Mouse (Mus musculus): ENCODE measurements around the gene Mettl7a3.
"Not testable (repeated sequence)": the region's sequence is repeated elsewhere in the genome, so short reads cannot be mapped to it uniquely, and the experiment has no call there.

Mettl7a3 gene

DNA sequence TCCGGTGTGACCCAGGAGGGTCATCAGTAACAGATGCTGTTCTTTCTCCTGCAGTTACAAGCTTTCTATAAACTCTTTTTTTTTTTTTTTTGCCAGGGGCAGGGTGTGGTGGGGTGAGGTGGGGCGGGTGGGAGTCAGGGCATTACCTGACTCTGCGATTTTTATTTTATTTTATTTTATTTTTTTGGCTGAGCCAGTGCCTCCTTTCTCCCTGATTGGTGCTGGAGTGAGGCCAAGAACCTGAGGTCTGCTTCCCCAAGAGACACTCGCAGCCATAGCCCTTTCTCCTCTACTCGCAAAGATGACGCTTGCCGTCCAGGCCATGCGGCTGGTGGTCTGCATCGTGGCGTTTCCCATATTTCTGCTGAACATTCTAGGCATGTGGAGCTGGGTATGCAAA lies at the start of gene Mettl7a3:
Gene Mettl7a3 (plus strand): TSS at position 301 of the 400 bp plus-strand sequence.
- DNase-seq = no peak

DNA sequence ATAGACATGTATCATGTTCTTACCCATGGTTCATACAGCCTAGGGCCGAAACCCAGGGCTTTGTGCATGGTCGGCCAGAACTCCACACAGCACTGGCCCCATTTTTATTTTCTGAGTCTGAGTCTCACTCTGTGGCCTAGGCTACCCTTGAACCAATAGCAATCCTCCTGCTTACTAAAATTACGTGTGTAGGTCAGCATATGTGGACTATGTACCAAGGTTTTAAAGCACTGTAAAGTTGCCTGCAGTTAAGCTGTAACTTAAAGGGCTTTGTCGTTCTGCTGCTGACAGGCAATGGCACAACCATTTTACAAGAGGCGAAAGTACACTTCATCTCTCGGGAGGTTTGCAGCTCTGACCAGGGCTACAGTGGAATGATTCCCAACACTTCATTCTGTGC lies 45.7 kb upstream of the Mettl7a3 start:
- DNase-seq = no peak

DNA sequence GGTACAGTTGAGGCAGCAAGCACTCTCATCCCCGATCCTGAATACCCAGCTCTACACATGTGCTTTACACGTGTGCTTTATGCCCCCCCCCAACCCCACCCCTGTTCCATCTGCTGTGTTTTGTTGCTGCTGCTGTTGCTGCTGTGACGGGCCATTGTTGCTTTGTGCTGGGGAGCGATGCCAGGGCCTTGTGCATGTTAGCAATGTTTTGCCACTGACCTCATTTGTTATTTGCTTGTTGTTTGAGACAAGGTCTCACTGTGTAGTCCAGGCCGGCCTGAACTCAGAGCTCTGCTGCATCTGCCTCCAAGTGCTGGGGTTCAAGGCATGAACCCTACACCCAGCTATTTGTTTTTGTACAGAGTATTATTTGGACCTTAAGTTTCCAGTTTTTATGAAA lies 43.9 kb upstream of the Mettl7a3 start:
- DNase-seq = no peak

DNA sequence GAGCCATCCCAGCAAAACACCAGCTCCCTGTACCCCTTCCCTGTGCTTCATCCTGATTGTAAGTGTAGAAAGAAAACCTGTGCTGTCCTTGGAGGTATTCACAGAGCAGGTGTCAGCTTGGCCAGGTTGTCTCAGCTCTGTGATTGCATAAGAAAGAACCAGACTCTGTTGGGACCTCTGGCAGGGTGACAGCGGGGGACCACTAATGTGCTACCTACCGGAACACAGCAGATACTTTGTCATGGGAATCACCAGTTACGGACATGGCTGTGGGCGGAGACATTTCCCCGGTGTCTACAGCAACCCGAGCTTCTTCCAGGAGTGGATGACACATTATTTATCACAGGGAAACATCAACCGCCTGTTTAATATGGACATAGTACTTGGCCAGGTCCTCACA lies 42.4 kb upstream of the Mettl7a3 start:
- DNase-seq = no peak

DNA sequence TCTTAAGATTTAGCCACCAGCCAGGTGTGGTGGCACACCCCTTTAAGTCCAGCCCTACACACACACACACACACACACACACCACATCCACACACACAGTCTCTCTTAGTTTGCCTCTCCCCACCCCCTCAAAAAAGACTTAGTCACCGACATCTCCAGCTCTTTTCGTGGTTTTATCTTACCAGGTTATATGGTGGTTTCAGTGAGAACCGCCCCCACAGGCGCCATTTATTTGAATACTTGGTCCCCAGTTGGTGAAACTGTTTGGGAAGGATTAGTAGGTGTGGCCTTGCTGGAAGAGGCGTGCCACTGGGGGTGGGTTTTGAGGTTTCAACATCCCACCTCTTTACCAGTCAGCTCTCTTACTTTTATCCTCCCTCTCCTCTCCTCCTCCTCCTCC lies 36.9 kb upstream of the Mettl7a3 start:
- no peak for DNase-seq

DNA sequence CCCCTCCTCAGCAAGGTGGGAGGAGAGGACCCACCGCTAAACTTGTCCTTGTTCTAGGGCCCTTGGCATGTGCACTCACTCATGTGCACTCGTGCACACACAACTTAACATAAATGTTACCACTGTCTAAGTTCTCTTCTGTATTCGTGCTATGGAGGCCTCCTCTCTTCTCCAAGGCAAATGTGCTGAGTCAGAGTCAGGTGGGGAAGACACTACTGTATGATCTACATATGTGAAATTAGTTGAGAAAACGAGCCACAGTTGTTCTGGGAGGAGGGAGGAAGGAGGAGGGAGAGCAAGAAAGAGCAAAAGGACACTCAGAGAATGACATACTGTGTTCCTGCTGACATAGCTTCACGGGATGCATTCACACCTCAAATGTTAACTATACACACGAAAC lies 34.2 kb upstream of the Mettl7a3 start:
- no peak for DNase-seq

DNA sequence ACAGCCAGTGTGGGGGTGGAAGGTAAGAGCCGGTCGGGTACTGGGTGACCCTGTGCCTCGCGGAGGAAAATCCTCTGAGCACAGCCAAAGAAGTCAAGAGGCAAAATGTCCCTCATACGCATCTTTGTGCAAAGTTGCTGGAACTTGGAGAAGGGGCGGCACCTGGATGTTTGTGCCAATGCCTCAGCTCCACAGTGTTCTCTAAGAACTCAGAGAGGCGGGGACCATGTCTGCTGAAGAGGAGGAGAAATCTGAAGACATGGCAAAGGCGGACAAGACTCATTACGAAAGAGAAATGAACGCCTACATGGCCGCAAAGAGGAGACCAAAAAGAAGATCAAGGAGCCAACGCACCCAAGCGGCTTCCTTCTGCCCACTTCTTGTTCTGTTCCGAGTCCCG lies 33.2 kb upstream of the Mettl7a3 start:
- no peak for DNase-seq

DNA sequence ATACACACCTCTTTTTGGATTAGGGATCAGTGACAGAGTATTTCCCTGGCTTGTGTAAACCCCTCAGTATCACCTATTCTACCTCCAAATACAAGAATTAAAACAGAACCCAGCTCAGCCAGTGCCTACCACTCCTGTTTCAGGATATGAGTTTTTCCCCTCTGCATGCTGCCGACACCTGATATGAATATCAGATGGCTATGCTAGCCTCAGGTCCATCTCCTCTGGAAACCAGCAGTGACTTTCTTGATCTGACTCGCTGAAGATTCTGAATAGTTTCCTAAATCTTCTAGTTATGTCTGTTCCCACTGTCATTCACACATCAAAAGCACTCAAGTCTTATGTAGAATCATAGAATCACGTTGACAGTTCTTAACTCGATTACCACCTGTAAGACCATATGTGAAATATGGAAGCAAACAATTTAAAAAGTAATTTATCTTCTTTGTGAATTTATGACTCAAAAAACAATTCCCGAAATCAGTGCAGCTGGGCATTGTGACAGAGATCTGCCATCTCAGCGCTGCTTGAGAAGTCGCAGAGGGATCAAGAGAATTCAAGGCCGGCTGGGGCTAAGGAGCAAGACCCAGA lies 31.2 kb upstream of the Mettl7a3 start:
- no peak for DNase-seq

DNA sequence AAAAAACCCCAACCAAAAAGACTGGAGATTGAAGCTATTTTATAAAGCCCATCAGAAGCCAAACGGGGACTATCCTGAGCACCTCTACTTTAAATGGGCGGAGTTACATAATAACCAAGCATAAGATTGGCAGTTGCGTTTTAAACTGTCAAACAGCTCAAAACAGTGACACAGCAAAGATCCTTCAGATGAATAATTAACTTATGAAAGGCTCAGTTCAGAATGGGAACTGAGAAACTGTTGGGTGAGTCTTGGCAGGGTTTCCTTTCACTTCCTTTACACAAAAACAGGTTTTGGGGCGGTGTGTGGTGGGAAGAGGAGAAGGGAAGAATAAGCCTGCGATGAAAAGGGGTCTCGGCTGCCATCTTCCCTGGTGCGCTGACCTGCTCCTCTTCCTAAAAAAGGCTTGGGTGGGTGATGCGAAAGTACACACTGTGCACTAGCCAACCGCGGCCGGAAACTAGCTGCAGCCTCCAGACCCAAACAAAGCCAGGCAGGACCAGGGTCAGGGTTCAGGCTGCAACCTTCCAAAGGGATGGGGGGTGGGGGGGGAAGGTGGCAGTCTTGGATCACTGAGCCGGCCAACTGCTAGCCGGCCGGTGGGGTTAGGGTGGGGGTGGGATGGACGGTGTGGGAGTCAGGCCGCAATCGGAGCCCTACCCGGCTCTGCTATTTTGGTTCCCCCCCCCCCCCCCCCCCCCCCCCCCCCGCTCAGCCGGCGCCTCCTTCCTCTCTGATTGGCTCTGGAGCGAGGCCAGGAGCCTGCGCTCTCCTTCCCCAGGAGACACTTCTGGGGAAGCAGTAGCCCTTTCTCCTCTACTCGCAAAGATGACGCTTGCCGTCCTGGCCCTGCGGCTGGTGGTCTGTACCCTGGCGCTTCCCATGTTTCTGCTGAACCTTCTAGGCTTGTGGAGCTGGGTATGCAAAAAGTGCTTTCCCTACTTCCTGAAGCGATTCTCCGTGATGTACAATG lies 30.4 kb upstream of the Mettl7a3 start, which contains the start of gene Mettl7a1:
Gene Mettl7a1 (plus strand): TSS at position 122 of the 973 bp plus-strand sequence.
- DNase-seq = peak; percentile 88

DNA sequence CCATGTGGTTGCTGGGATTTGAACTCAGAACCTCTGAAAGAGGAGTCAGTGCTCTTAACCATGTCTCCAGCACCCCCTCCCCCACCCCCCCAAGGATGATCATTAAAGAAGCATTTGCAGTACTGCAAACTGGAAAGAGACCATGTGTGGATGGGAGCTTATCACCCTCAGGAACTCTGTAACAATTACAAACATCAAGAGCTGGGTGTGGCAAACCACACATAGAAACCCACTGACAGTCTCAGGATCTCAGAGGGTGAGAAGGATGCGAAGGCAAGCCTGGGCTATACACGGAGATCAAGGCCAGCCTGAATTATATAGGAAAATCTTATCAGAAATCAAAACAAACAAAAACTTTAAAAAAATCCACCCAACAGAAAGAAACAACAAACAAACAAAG lies 28.5 kb upstream of the Mettl7a3 start:
- DNase-seq = no peak

DNA sequence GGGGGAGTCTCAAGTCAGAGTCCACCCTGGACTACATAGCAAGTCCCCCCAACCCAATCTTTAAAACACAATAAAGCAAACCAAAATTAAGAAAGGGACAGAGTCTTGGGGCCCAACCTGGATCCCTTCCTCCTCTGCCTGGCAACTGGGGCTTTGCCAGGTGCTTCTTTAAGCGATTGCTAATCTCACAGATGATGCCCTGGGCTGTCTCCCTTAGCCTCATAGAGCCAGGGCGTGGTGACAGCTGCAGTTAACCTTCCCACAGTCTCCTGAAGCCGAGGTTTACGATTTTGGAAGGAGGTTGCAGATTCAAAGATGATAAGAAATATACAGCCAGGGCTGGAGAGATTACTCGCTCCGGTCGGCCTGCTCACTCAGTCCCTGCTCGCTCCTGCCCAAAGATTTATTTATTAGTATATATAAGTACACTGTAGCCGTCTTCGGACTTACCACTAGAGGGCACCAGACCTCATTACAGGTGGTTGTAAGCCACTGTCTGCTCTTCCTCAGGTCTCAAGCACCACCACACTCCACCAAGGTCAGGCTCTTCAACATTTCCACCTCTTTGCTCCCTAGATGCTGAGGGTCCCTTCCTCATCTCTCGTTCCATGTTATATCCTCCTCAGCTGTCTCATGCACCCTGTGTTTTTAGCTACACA lies 27.2 kb upstream of the Mettl7a3 start:
- peak; percentile 56 for DNase-seq

DNA sequence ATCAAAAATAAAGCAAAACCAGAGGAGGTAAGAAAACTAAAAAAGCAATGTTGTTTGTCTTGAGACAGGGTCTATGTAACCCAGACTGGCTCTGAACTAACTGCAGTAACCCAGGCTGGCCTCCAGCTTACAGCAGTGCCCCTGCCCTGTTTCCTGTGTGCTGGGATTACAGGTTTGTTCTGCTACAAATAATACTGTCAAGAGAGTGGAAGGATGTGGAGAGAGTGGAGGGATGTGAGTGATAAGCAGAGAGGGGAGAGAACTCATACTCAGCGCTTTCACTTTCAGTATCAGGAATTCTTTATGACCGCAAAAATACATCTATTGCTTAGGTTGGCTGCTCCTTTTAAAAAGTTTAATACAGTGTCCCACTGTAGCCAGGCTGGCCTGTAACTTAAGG lies 22.4 kb upstream of the Mettl7a3 start:
- DNase-seq = no peak

DNA sequence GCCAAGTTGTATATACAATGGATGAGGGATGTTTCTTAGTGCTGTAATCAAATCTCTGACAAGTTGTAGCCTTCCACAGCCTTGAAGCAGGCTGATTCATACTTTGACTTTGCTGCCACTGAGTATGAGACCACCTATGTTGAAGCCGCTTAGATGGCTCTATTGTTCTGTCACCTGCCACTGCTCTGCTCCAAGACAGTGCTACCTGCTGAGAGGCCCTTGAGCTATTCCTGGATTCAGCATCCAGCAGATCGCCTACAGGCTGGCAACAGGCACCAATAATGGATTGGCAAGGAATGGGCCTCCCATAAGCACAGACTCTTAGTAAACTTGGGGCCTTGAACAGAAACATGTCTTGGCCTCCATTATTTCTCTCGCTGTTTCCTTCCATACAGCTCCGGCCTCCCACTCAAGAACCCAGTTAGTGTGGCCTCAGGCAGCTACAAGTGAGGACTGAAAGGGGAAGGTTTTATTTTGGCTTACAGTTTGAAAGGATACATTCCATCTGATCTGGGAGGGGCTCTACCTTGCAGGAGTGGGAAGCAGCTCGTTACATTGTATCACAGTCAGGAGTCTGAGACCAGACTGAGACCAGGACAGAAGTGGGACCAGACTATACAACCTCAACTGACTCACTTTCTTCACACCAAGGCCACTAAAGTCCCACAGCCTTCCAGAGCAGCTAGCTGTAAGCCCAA lies 20.1 kb upstream of the Mettl7a3 start:
- DNase-seq = no peak

DNA sequence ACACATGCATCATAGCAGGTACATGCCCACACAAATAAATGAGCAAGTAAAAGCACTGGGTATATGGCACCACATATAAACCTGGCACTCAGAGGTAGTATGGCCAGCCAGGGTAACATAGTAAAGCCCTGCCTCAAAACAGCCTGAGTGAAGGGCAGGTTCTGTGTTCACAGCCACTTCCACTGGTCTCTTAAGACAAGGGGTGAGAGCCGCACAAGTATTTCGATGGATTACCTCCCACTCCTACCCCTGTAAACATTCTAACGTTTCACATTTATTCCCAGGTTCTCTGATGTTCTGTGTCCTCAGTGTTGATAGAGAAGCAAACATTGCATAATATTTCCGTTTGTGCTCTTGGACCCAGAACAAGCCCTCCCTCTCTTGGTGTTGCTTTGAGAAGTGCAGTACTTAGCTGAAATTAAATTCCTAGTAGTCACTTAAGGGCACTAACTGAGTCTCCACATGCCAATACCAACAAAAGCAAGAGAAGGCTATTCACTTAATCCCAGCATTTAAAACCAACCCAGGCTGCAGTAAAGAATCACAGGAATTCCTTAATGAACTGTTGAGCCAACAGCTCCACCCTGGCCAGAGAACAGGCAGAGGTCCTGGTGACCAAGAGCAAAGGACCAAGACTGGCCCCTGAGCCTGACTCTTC lies 16.6 kb upstream of the Mettl7a3 start:
- DNase-seq = not testable (repeated sequence)

DNA sequence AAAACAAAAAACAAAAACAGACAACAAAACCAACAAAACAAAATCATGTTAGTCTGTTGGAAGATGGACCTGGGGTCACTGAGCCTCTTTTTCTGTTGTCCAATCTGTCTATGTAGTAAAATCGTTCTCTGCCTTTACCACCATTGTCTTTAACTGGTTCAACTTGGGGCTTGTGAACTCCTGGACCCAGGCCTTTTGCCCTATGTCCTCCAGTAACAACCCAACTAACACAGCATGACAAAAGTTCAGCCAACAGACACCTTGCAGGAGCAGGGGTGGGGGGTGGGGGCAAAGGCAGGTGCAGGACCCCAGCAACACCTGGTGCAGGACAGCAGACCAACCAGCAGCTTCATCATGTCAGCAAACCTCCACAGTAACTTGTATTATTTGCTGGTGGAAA lies 14.8 kb upstream of the Mettl7a3 start:
- DNase-seq = no peak

DNA sequence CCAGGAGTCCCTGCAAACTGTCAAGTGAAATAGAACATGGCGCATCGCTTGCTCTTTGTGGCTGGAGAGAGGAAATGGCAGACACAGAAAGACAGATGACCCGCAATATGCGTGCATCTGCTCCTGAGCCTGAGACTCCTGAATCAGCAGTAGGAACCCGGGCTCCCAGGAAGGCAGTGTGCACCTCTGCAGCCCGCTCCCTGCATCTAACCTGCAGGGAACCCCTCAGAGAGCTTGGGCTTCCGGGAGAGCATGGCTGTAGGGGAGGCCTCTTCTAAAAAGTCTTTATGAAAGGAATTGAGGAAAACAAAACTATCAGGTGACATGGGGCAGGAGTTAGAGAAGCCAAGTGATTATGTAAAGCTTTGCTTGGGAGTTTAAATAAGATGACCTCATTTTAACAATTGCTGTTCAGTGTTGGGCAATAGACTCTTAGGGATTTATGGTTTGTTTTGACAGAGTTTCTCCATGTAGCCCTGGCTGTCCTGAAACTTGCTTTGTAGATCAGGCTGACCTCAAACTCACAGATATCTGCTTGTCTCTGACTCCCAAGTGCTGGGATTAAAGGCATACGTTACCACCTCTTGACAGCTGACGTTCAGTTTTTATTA lies 14.3 kb upstream of the Mettl7a3 start:
- no peak for DNase-seq

DNA sequence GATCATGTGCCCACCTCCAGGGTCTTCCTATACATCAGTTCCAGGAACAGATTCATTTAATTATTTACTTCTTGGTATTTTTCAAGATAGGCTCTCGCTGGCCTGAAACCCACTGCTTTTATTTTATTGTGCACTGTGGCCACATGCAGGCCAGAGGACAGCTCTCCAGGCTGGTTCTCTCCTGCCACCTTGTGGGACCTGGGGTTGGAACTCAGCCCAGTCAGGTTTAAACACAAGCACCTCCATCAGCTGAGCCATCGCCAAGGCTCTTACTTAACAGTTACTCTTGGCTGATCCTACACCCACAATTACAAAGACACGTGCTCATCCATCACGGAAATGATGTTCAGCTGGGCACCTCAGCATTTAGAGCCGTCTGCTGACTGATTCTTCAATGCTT lies 13.6 kb upstream of the Mettl7a3 start:
- peak; percentile 70 for DNase-seq

DNA sequence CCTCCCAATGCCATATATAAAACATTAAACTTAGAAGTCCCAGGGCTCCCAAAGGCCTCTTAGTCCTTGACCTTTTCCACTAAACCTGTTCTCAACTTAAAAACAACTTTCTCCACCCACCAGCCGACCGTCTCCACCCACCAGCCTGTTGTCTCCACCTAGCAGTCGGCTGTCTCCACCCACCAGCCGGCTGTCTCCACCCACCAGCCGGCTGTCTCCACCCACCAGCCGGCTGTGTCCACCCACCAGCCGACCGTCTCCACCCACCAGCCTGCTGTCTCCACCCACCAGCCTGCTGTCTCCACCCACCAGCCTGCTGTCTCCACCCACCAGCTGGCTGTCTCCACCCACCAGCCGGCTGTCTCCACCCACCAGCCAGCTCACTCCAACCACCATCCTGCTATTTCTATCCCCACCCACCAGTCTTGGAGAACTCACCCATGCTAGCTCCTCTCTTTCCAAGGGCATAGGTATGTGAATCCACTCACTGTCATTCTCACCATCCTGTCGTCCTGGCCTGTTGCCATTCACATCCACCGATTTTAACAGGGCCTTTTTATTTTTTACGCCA lies 10.6 kb upstream of the Mettl7a3 start:
- no peak for DNase-seq

DNA sequence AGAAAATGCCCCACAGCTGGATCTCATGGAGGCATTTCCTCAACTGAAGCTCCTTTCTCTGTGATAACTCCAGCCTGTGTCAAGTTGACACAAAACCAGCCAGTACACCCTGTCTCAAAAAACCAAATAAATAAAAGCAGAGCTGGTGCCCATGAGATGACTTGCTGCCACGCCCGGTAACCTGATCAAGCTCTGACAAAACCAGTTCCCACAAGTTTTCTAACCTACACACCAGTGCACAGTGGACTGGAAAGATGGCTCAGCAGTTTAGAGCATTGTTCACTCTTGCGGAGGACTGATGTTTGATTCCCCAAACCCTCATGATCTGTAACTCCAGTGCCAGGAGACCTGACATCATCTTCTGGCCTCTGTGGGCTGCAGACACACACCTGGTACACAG lies 9.5 kb upstream of the Mettl7a3 start:
- DNase-seq = no peak

DNA sequence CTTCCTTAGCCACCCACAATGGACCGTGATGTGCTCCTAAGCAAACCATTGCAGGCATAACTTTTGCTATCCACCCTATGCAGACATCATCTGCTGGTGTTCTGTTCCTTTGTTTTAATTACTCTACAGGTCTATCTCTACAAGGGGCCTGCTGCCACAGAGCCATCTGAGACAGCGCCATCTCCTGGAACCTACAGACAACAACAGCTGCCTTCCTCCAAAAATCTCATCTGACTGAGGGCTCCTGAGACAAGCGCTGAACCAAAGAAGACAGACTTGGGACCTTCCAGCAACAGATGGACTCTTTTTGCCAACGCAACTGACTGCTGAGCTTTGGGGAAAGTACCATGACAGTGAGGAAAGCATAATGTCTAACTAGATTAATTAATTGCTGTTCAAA lies 6.6 kb upstream of the Mettl7a3 start:
- not testable (repeated sequence) for DNase-seq

DNA sequence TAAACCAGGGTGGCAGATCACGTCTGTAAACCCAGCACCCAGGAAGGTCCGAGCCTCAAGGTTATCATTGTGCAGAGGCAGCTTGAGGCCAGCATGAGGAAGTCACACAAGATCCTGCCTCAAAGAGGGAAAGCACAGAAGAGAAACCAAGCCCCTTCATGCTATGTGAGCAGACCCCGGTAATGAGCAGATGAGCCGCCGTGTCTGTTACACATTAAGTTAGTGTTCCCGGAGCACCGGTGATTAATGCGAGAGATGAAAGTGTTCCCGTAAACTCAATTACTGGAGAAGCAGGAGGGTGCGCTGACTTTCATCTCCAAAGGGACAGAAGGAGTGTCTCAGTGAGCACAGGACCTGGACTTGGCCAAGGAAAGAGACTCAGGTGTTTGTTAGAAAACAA lies 5.4 kb upstream of the Mettl7a3 start:
- DNase-seq = not testable (repeated sequence)

DNA sequence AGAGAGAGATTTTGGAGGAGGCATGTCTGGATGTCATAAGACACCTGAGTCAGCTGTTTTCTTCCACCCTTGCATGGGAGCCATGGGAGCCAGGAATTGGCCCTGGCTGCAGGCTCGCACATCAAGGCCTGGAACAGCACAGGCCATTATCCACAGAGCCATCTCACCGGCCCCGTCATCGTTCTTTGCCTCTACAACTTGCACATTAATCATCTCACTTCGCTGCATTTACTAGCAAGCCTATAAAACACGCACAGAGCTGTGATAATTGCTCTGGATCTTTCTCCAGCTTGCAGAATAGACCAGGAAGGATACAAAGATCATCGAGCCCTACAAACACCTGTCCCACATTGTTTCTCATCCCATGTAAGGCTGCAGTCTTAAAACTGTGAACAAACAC lies 4.0 kb upstream of the Mettl7a3 start:
- no peak for DNase-seq

Measured in cerebellum, adult 9-11 months (tissue).